Mouse (Mus musculus): ENCODE results near the gene Lbhd2.

DNA sequence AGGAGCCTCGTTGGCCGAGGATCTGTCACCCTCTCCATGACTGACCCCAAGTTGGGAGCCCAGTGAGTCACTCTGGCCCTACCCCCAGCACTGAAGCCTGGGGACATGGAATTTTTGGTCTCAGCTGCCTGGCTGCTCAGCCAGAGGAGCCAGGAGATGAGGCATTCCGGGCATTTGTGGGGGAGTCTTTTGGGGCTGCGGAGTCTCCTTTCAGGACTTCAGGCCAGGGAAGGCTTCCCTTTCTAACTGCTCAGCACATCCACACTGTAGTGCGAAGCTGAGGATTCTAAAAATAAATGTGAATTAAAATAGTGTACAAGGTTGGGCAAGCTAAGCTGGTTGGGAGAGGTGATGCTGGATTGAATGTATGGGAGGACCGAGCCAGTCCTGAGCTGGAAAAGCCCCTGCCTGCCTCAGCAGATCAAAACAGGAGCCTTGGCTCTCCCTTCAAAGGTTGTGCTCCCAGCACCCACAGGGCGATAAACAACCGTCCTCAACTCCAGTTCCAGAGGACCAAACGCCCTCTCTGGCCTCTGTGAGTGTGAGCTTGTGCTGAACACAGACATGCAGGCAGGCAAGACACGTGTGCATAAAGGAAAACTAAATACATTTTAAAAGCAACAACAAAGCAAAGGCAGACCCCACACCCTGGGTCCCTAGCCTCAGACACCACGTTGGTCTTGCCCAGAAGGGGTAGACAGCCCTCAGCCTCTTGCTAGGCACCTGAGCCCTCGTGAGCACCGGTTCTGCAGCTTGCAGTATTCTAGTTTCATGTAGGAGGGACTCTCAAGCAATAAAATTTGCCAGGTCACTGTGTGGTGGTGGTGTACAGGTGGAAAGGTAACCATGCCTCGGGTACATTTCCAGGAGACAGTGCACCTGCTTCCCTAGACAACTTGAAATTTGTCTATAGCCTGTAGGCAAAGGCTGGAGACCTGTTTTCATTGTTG lies 24.5 kb downstream of the Lbhd2 start:
- TF ChIP-seq CTCF (IDR thresholded peaks at IDR 0.05; ENCODE audit: low read depth, low read length) (no peak), TAL1 (conservative IDR thresholded peaks at IDR 0.05; ENCODE audit: low read depth, low read length) (no peak)
